Mouse (Mus musculus): Measurements from ENCODE around the gene Rabif. TPM values are rescaled to one million over a fixed set of nuclear protein-coding genes. Genes with fewer than 3 reads are reported as not detected.

Gene Rabif
- total RNA-seq (2023): 23.7 TPM

DNA sequence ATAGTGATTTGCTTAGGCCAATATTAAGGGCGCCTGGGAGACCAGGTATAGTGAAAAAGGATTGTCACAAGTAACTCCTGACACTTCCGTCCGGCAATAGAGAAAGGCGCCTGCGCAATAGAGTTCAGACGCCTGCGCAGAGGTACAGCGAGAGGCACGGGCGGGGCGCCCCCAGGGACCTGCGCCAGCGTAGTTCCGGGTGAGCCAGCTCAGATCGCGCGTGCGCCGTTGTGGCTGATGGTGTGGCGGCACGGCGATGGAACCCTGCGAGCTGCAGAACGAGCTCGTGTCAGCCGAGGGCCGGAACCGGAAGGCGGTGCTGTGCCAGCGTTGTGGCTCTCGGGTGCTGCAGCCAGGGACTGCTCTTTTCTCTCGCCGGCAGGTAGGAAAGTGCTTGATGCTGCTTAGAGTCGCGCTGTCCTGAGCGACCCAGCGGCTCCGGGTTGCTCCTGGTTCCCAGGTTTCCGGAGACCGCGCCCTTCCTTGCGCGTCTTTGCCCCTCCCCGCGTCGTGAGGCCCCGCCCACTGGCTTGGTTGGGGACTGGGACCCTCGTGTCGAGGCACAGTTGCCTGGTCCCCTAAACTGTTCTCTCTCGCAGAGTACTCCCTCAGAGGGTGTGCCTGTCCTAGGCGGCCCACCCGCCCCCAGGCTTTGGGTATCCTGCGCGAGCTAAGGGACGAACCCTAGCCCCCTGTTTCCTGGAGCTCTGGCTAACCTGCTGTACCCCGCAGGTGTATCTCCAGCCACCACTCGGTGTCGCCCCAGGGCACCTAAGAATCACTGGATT lies at the start of gene Rabif:
Rabif (plus strand) TSS at position 221 of the 788 bp plus-strand sequence.

DNA sequence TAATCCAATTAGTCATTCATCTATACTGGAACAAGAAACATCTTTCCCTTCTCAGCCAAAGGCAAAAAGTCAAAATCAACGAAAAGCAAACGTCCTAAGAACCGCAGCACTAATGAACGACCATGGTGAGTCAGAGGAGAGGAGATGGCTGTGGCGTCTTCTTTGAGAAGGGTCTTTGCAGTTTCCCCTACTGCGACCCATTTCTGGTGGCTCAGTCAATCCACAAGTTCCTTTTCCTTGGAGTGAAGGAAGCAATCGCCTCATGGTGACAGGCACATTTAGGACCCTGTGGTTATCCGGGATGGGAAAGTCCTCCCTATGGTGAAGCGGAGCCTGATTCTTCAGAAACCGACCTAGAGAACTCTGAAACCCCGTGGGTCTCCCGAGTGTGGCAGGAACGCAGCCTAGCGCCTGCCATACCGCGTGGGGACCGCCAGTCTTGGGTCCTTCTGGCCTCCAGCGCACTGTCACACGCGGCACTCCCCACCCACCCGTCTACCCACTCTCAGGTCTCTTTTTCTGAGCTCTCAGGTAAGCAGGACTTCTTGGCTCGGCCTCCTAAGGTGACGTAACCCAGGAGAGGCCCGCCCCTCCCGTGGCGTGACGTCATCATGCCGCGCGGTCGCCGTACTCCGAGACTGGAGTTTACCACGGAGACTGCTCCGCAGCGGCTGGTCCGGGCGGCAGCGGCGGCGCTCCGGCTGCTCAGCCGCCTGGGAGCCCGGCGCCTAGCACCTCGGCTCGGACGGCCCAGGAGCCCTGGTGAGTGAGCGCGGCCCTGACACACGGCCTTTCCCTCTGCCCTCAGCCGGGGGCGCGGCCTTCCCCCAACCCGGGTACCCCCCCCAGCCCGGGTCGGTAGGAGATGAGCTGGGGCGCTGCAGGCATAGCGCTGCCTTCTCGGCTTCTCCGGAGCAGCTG lies 39.3 kb upstream of the Rabif start, which contains the start of gene Klhl12:
Klhl12 (plus strand) TSS at position 628 of the 921 bp plus-strand sequence.

DNA sequence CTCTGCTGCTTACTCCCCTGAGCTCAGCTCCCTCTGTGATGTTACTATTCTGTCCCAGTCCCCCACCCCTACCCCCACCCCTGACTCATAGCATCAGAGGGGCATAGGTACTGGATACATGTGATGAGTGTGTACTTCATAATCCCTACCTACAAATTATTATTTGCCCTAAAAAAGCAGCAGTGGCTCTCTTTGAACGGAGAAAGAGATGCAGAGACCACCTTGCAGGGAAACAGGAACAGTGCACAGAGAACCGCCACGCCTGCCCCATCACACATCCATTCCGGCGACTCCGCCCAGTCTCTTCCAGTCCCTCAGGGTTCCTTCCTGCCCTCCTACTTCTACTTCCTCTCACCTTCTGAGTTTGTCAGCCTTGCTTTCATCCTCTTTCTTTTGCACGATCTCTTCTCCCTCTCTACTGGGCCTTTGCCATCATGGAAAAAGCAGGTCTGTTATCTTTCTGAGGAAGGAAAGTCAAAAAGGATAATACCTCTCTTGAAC lies 55.2 kb downstream of the Rabif start, which contains the start of gene Mgat4e:
Mgat4e (minus strand) TSS at position 51 of the 501 bp plus-strand sequence.

Other genes with a start within 250 kb of the Rabif start
- not detected for gene Myog, start 204.7 kb upstream of the Rabif start, total RNA-seq (2023)
- gene Ppfia4, start 161.7 kb upstream of the Rabif start, total RNA-seq (2023): 0.80 TPM
- gene Tmem183a, start 132.7 kb upstream of the Rabif start, total RNA-seq (2023): 58.4 TPM
- not detected for gene 4933406M09Rik, start 108.7 kb upstream of the Rabif start, total RNA-seq (2023)
- gene Cyb5r1, start 89.1 kb upstream of the Rabif start, total RNA-seq (2023): 13.2 TPM
- gene Adipor1, start 79.3 kb upstream of the Rabif start, total RNA-seq (2023): 68.2 TPM
- gene Klhl12, start 39.1 kb upstream of the Rabif start, total RNA-seq (2023): 34.2 TPM
- not detected for gene Mgat4e, start 55.0 kb downstream of the Rabif start, total RNA-seq (2023)
- 67.5 TPM for gene Kdm5b, start 65.5 kb downstream of the Rabif start, total RNA-seq (2023)
- not detected for gene Syt2, start 152.0 kb downstream of the Rabif start, total RNA-seq (2023)

Data from CD4-positive naive resting alpha-beta T cell, adult 57 days (primary cell).